Mouse (Mus musculus) layer of hippocampus, postnatal 10 days (tissue): Measurements from ENCODE around the gene Vmn1r53. TPM values are rescaled to one million over a fixed set of nuclear protein-coding genes. Genes with fewer than 3 reads are reported as not detected.
"Not testable (repeated sequence)": the region's sequence is repeated elsewhere in the genome, so short reads cannot be mapped to it uniquely, and the experiment has no call there.

Experiments
- DNase-seq, 2 experiments: peaks; one replicate each; pipeline ENCODE4 v3.0.0; 2021; ENCODE audit warnings: low spot score in 2 of 2
- long read RNA-seq: library from polyadenylated mRNA; stranded (forward); transcript quantifications from one replicate; pipeline ENCODE4 v2.0.0, GENCODE M21; 2023
- total RNA-seq, 2 experiments: library from RNA; stranded (reverse); gene quantifications; 2 replicates each; pipeline ENCODE4 v1.2.3; 2021

Gene Vmn1r53
- total RNA-seq = not detected
- long read RNA-seq = 0 reads

- no peak for DNase-seq
Observed at GRCm38 (mm10) chr6:90224338-90224737, at the start of gene Vmn1r53. TSS of gene Vmn1r53 (minus strand) at chr6:90224438.

- no peak for DNase-seq
Observed at GRCm38 (mm10) chr6:90246000-90246399, 21.8 kb upstream of the Vmn1r53 start, which contains the start of gene Vmn1r54. TSS of gene Vmn1r54 (plus strand) at chr6:90246300.

GRCm38 (mm10) chr6:90244019-90244418 lies 19.8 kb upstream of the Vmn1r53 start:
- no peak for DNase-seq

- DNase-seq = no peak
Observed at GRCm38 (mm10) chr6:90232681-90233080, 8.4 kb upstream of the Vmn1r53 start.

GRCm38 (mm10) chr6:90232114-90232513 lies 7.9 kb upstream of the Vmn1r53 start:
- not testable (repeated sequence) for DNase-seq

- DNase-seq = not testable (repeated sequence)
Observed at GRCm38 (mm10) chr6:90202493-90202892, 21.7 kb downstream of the Vmn1r53 start, which contains the start of gene V1ra8. TSS of gene V1ra8 (plus strand) at chr6:90202793.

- no peak for DNase-seq
Observed at GRCm38 (mm10) chr6:90174508-90174907, 49.7 kb downstream of the Vmn1r53 start, which contains the start of gene Vmn1r52. TSS of gene Vmn1r52 (plus strand) at chr6:90174808.

Other genes with a start within 250 kb of the Vmn1r53 start
- not detected for gene Vmn1r47, start 208.3 kb downstream of the Vmn1r53 start, total RNA-seq
- gene Vmn1r48, start 187.6 kb downstream of the Vmn1r53 start, total RNA-seq = not detected
- gene Vmn1r49, start 145.9 kb downstream of the Vmn1r53 start, total RNA-seq = not detected
- not detected for gene Vmn1r50, start 123.0 kb downstream of the Vmn1r53 start, total RNA-seq
- not detected for gene Vmn1r51, start 101.8 kb downstream of the Vmn1r53 start, total RNA-seq
- not detected for gene Vmn1r52, start 49.6 kb downstream of the Vmn1r53 start, total RNA-seq
- gene V1ra8, start 21.6 kb downstream of the Vmn1r53 start, total RNA-seq = not detected
- gene Vmn1r54, start 21.9 kb upstream of the Vmn1r53 start, total RNA-seq = not detected
- not detected for gene BC048671, start 76.8 kb upstream of the Vmn1r53 start, total RNA-seq
- under 1 TPM in 1 of 2 experiments, not detected in 1; 0.20 TPM for gene Chst13, start 100.7 kb upstream of the Vmn1r53 start, total RNA-seq
- gene Uroc1, start 108.8 kb upstream of the Vmn1r53 start, total RNA-seq = under 1 TPM in 1 of 2 experiments, not detected in 1; 0.13 TPM
- gene Zxdc, start 145.1 kb upstream of the Vmn1r53 start, total RNA-seq = 10 to 100 TPM; 25.5 to 26.4 TPM
- gene Cfap100, start 204.4 kb upstream of the Vmn1r53 start, total RNA-seq = 1 to 10 TPM; 8.8 to 9.2 TPM
- gene Klf15, start 238.1 kb upstream of the Vmn1r53 start, total RNA-seq = 10 to 100 TPM; 18.5 to 23.7 TPM